Mouse (Mus musculus) heart, adult 2 months (tissue): ENCODE data around the gene Dnajb13. TPM values are rescaled to one million over a fixed set of nuclear protein-coding genes. Genes with fewer than 3 reads are reported as not detected.
A peak's percentile ranks its signal among the peaks of the same experiment; 100 is the strongest.

Experiments
- DNase-seq, 2 experiments: peaks; one replicate each; pipeline ENCODE4 v3.0.0; 2021
- H3K27ac ChIP-seq: fragments of 200-600 bp; 2 replicates; pipeline ENCODE4 v1.8.1; 2022
- H3K27me3 ChIP-seq: fragments of 200-500 bp; 2 replicates; pipeline ENCODE4 v1.6.1; 2012; ENCODE audit warnings: mild to moderate bottlenecking, low read length, inconsistent platforms, mixed read lengths; ENCODE audit not compliant: control insufficient read depth, insufficient read depth
- H3K36me3 ChIP-seq: fragments of 200-500 bp; 2 replicates; pipeline ENCODE4 v1.6.1; 2012; ENCODE audit warnings: low read length, inconsistent platforms; ENCODE audit not compliant: control insufficient read depth, insufficient read depth
- H3K4me1 ChIP-seq: fragments of 200-500 bp; 2 replicates; pipeline ENCODE4 v1.6.1; 2011; ENCODE audit warnings: low read length; ENCODE audit not compliant: control insufficient read depth, insufficient read depth
- H3K4me3 ChIP-seq: fragments of 200-600 bp; 2 replicates; pipeline ENCODE4 v1.8.1; 2022
- H3K79me2 ChIP-seq: fragments of 200-500 bp; replicated peaks from 2 replicates; pipeline ENCODE4 v1.6.1; 2012; ENCODE audit warnings: mild to moderate bottlenecking, inconsistent platforms, low read length, moderate library complexity, mixed read lengths; ENCODE audit not compliant: control insufficient read depth, insufficient read depth
- H3K9ac ChIP-seq: fragments of 200-500 bp; 2 replicates; pipeline ENCODE4 v1.6.1; 2012; ENCODE audit warnings: low read depth, mild to moderate bottlenecking, control low read depth, inconsistent platforms, low read length, mixed read lengths
- CTCF ChIP-seq: fragments of 200-600 bp; IDR thresholded peaks from 2 replicates; pipeline ENCODE4 v1.8.1; 2022; ENCODE audit warnings: antibody characterized with exemption, mild to moderate bottlenecking, moderate library complexity
- EP300 ChIP-seq: fragments of 200-500 bp; IDR thresholded peaks from 2 replicates; pipeline ENCODE4 v1.6.1; 2011; ENCODE audit warnings: low read depth, low read length, control low read depth; ENCODE audit not compliant: insufficient read depth
- POLR2A ChIP-seq: fragments of 200-500 bp; IDR thresholded peaks from 2 replicates; pipeline ENCODE4 v1.6.1; 2011; ENCODE audit warnings: mild to moderate bottlenecking, low read depth, low read length, control low read depth; ENCODE audit not compliant: insufficient read depth
- WGBS: fragments of 180-500 bp; shearing (Covaris S2); methylation state at CpG from one replicate; pipeline ENCODE4 v1.1.7; 2018; 5-methylcytosine and 5-hydroxymethylcytosine counted together
- intact Hi-C: fragments of 180-260 bp; cut with DNase I; formaldehyde crosslinking; loops from one replicate; pipeline ENCODE4 v1.15.1; 2025
- polyA plus RNA-seq: library from polyadenylated mRNA; depleted of rRNA; stranded (reverse); fragments of >200 nt; gene quantifications from 2 replicates; pipeline ENCODE4 v1.2.3, GENCODE M21; 2012
- total RNA-seq, 2 experiments: library from RNA; stranded (reverse); gene quantifications; 2 replicates each; pipeline ENCODE4 v1.2.3; 2021

Dnajb13 gene
- total and polyA plus RNA-seq, 3 experiments, result 1.2 TPM; not detected in 2

DNA sequence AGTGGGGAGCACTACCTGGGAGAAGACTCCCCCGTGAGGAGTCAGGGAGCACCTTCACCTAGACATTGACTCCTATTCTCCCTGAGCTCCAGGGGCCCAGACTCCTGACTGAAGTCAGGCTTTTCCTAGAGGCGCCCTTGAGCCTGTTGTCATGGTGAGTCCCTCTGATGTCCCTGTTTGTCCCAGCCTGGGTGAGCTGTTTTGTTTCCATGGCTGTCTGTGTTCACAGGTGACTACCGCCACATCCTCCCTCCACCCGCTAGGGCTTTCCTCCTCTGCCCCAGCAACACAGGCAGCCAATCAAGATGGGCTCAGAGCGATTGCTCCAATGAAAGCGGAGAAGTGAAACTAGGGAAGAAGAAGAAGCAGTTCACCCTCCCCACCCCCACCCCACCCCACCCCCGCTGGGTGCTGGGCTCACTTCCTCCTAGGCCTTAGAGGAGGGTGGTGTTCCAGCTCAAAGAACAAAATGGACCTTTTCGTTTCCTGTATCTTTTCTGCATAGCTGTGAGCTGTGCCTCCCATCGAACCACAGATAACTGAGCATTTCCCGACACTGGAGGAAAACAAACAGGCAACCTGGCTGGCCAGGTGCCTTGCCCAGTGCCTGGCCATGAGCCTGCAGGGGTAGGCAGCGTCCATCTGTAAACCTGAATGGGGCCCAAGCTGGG, 19.0 kb downstream of the Dnajb13 start:
- no peaks in the 10 kb centered on the region for H3K79me2 ChIP-seq
- peak overlapping the region; percentile 34 for H3K4me3 ChIP-seq
- H3K4me1 ChIP-seq, result peaks cover 12% of the 10 kb centered on the region
- WGBS, result 11% methylated on average over 11 of the region's 11 CpGs
- H3K36me3 ChIP-seq, result 0 out of 2 replicates have a peak, but pooled peaks cover 2% of the 10 kb centered on the region
- H3K27me3 ChIP-seq, result no peaks in the 10 kb centered on the region
- H3K27ac ChIP-seq, result peak overlapping the region; percentile 78
- peak; percentile 77 to 89 for DNase-seq
- peak; percentile 53 for TF ChIP-seq POLR2A
- TF ChIP-seq CTCF, result peak; percentile 27; the same call in 1 of the 2 replicates
- TF ChIP-seq EP300, result peak; percentile 81; the same call in 1 of the 2 replicates
- peak overlapping the region; percentile 58 for H3K9ac ChIP-seq
- intact Hi-C loops, result no loop called here

DNA sequence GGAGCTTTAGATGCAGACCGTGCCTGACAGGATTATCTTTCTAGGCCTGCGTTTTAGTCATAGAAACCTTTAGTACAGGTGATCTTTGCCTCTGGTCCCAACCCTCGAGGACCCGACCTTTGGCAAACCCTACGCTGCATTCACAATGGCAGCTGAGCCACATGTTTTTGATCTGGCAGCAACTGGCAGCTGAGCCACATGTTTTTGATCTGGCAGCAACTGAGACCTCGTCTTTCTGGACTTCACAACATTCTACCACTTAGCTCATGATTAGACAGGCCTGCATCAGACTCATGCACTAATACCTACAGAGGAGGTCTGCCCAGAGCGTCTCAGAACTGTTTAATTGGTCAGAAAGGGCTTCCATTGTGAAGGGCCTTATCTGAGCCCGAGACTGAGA, 19.7 kb downstream of the Dnajb13 start:
- peak overlapping the region; percentile 78 for H3K27ac ChIP-seq
- TF ChIP-seq EP300, result no peak
- TF ChIP-seq CTCF, result no peak
- no peak for TF ChIP-seq POLR2A
- peak overlapping the region; percentile 58 for H3K9ac ChIP-seq
- 0 out of 2 replicates have a peak, but pooled peaks cover 2% of the 10 kb centered on the region for H3K36me3 ChIP-seq
- H3K79me2 ChIP-seq, result no peaks in the 10 kb centered on the region
- WGBS, result 27% methylated on average over 8 of the region's 8 CpGs
- H3K27me3 ChIP-seq, result no peaks in the 10 kb centered on the region
- H3K4me1 ChIP-seq, result peaks cover 12% of the 10 kb centered on the region
- intact Hi-C loops, result no loop called here
- peak overlapping the region; percentile 34 for H3K4me3 ChIP-seq
- no peak for DNase-seq

DNA sequence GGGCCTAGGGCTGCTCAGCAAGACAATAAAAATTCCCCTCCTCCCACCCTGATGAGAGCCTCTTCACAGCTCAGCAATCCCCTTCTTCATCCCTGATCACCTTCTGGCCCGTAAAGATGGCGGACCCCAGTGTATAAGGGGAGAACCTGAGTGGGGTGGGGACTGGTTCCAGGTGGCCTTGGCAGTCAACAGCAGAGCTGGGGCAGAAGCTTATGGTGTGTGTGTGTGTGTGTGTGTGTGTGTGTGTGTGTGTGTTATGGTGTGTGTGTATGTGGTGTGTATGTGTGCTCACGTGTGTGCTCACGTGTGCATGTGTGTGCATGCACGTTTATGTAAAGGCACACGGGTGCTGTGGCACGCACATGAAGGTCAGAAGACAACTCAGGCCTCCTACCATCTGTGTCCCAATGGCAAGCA, 20.3 kb downstream of the Dnajb13 start:
- no peaks in the 10 kb centered on the region for H3K27me3 ChIP-seq
- no peak for TF ChIP-seq CTCF
- no peak for TF ChIP-seq EP300
- TF ChIP-seq POLR2A, result no peak
- DNase-seq, result peak in 1 of 2 experiments; percentile 44
- H3K36me3 ChIP-seq, result 0 out of 2 replicates have a peak, but pooled peaks cover 2% of the 10 kb centered on the region
- intact Hi-C loops, result no loop called here
- WGBS, result 71% methylated on average over 7 of the region's 7 CpGs
- peak overlapping the region; percentile 85 for H3K27ac ChIP-seq
- peak overlapping the region; percentile 75 for H3K9ac ChIP-seq
- peaks cover 12% of the 10 kb centered on the region for H3K4me1 ChIP-seq
- no peaks in the 10 kb centered on the region for H3K79me2 ChIP-seq
- peak overlapping the region; percentile 66 for H3K4me3 ChIP-seq

DNA sequence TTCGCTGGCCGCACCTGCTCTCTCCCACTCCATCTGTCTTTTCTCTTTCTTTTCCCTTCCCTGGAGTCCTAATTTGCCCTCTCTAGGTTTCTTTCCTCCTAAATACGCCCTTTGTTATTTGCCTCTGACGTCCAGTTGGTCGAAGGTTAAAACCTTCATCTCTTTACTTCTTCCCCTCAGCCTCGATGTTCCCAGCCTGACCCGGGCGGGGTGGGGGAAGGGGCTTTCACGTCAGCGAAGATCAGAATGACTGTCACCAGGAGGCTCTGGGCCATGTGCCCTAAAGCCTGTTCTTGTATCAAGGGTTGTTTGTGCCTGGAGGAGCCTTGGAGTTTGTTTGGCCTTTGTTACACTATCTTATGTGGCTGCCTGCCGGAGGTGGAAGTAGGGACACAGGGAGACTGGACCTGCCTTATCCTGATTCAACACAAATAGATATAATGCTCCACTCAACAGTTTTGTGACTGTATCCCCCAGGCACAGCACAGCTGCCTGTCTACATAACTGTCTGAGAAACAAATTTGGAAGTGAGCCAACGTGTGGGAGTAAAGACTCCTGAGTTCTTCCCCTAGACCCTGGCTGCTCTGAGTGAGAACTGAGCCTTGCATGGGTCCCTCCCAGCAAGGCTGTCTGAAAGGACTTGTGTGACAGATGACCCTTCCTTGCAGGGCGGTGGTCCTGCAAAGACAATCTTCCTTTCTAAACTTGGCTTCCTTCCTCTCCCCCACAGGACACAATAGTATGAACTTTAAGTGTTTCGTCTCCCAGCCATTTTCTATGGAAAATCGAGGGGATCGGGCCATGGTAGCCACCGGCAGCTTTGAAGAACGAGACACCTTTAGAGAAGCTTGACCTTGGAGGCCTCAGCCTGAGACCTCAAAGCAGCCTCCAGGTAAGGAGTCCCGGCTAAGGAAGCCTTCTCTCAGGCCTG, 21.0 kb downstream of the Dnajb13 start:
- intact Hi-C loops, result loop anchor here (2.0 kb wide), 2 partner anchors 29 to 65 kb away; no protein-coding TSS in a partner anchor
- Histone ChIP-seq H3K4me3 (peak overlapping the region; percentile 66), H3K9ac (peak overlapping the region; percentile 75), H3K36me3 (0 out of 2 replicates have a peak, but pooled peaks cover 2% of the 10 kb centered on the region), H3K79me2 (no peaks in the 10 kb centered on the region), H3K4me1 (peaks cover 12% of the 10 kb centered on the region), H3K27ac (peak overlapping the region; percentile 85), H3K27me3 (no peaks in the 10 kb centered on the region)
- WGBS, result 18% methylated on average over 19 of the region's 19 CpGs
- TF ChIP-seq CTCF (no peak), POLR2A (no peak), EP300 (no peak)
- DNase-seq, result peak; percentile 58 to 63

DNA sequence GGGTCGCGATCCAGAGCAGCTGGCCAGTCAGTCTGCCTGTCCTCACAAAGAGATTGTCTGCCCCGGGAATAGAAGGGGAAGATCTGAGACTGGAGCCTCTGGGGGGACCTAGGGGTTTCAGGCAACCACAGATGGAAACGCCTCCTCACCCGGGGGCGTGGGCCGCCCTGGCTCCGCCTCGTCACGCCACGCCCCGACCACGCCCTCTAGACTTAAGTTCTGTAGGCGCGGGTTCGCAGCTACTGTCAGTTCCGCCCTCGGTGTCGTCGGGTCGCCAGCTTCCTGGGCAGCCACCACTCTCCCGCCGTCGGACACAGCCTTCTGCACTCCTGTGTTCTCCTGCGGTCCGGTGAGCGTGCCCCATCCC, 21.7 kb downstream of the Dnajb13 start, which contains the start of gene Ucp2:
Gene Ucp2, plus strand, starts transcription at position 221 of the 367 bp plus-strand sequence.
- Histone ChIP-seq H3K4me1 (peaks cover 12% of the 10 kb centered on the region), H3K36me3 (0 out of 2 replicates have a peak, but pooled peaks cover 2% of the 10 kb centered on the region), H3K27me3 (no peaks in the 10 kb centered on the region), H3K4me3 (peak within 1 kb of the TSS; percentile 66), H3K9ac (peak within 1 kb of the TSS; percentile 75), H3K79me2 (no peaks in the 10 kb centered on the region), H3K27ac (peak within 1 kb of the TSS; percentile 85)
- TF ChIP-seq CTCF (no peak), EP300 (0 out of 2 replicates have a peak, but pooled peaks have one; percentile 11), POLR2A (peak; percentile 97)
- intact Hi-C loops, result loop anchor here (2.0 kb wide), 2 partner anchors 28 to 64 kb away; no protein-coding TSS in a partner anchor
- WGBS, result 3% methylated on average over 26 of the region's 27 CpGs
- DNase-seq, result peak; percentile 91 to 92
